11 mouse cellular contexts compared by ENCODE assay signal in genomic region chr7:78883726-78884060, GRCm38 (mm10). TPM values are rescaled to one million over a fixed set of nuclear protein-coding genes. Genes with fewer than 3 reads are reported as not detected.
A peak's percentile ranks its signal among the peaks of the same experiment; 100 is the strongest.
DNase-seq lines count a peak whose midpoint lies in the region; ATAC-seq and TF ChIP-seq lines count a peak whose summit lies in the region.
"Had no signal": no experiment of that assay in that cellular context is flagged by ENCODE, and none has a peak within 500 bp of the region (broad histone marks: within the 10 kb centered on the region; RNA-seq: fewer than 3 reads in every experiment).

No protein-coding gene starts in this region.

- 8% methylated on average over 8 of the region's 8 CpGs for WGBS in embryonic facial prominence, embryonic 13.5 days
- 6% methylated on average over 8 of the region's 8 CpGs for WGBS in hindbrain, embryonic 12.5 days
- 3% methylated on average over 7 of the region's 8 CpGs for WGBS in midbrain, embryonic 12.5 days

- DNase-seq in brain, embryonic 14.5 days (ENCODE audit: low read depth), result peak; percentile 45
- DNase-seq in cerebellum, adult 9-11 months, result no peak
- no peak for DNase-seq in heart, adult 8-10 months (ENCODE audit: low spot score)
- no peak for DNase-seq in kidney, adult 18-20 months
- no peak for DNase-seq in kidney, adult 9 months
- DNase-seq: heart, postnatal 14 days; lung, postnatal 36 days had no signal

- H3K4me3 ChIP-seq in embryonic facial prominence, embryonic 13.5 days, result peak overlapping the region; percentile 39; the same call in 1 of the 2 replicates
- peak overlapping the region; percentile 58 for H3K4me3 ChIP-seq in hindbrain, embryonic 12.5 days
- peak overlapping the region; percentile 60 for H3K4me3 ChIP-seq in midbrain, embryonic 12.5 days

- TF ChIP-seq CTCF in brain, embryonic 14.5 days (IDR thresholded peaks at IDR 0.05; ENCODE audit: borderline replicate concordance, extremely low read depth, insufficient read depth, insufficient read length), result no peak

- ATAC-seq in embryonic facial prominence, embryonic 13.5 days (ENCODE audit: insufficient number of reproducible peaks, insufficient read depth, low FRiP score, low TSS enrichment, low read depth), result no peak
- ATAC-seq in hindbrain, embryonic 12.5 days (ENCODE audit: low FRiP score), result no peak
- ATAC-seq in midbrain, embryonic 12.5 days (ENCODE audit: low FRiP score, low read depth), result no peak

- no peak overlapping the region for H3K27ac ChIP-seq in embryonic facial prominence, embryonic 13.5 days
- peak overlapping the region; percentile 81 for H3K27ac ChIP-seq in hindbrain, embryonic 12.5 days
- H3K27ac ChIP-seq in midbrain, embryonic 12.5 days (replicated peaks), result peak overlapping the region; percentile 81
- H3K27ac ChIP-seq: kidney, embryonic 15.5 days had no signal

- peaks cover 20% of the 10 kb centered on the region for H3K4me1 ChIP-seq in embryonic facial prominence, embryonic 13.5 days
- H3K4me1 ChIP-seq in hindbrain, embryonic 12.5 days, result peaks cover 64% of the 10 kb centered on the region
- H3K4me1 ChIP-seq in midbrain, embryonic 12.5 days, result peaks cover 67% of the 10 kb centered on the region

- H3K4me2 ChIP-seq in embryonic facial prominence, embryonic 13.5 days, result peak overlapping the region; percentile 62
- H3K4me2 ChIP-seq in hindbrain, embryonic 12.5 days (replicated peaks), result peak overlapping the region; percentile 66
- peak overlapping the region; percentile 82 for H3K4me2 ChIP-seq in midbrain, embryonic 12.5 days (replicated peaks)

- peaks cover 88% of the 10 kb centered on the region for H3K27me3 ChIP-seq in embryonic facial prominence, embryonic 13.5 days
- peaks cover 22% of the 10 kb centered on the region for H3K27me3 ChIP-seq in hindbrain, embryonic 12.5 days
- H3K27me3 ChIP-seq in midbrain, embryonic 12.5 days, result peaks cover 16% of the 10 kb centered on the region

- H3K36me3 ChIP-seq in embryonic facial prominence, embryonic 13.5 days, result no peaks in the 10 kb centered on the region
- no peaks in the 10 kb centered on the region for H3K36me3 ChIP-seq in hindbrain, embryonic 12.5 days
- H3K36me3 ChIP-seq in midbrain, embryonic 12.5 days, result no peaks in the 10 kb centered on the region
- H3K36me3 ChIP-seq: kidney, embryonic 15.5 days had no signal

- no peak overlapping the region for H3K9ac ChIP-seq in embryonic facial prominence, embryonic 13.5 days
- H3K9ac ChIP-seq in hindbrain, embryonic 12.5 days, result peak overlapping the region; percentile 73
- peak overlapping the region; percentile 75 for H3K9ac ChIP-seq in midbrain, embryonic 12.5 days (replicated peaks)
- H3K9ac ChIP-seq: kidney, embryonic 15.5 days had no signal

- TF ChIP-seq POLR2A in brain, embryonic 14.5 days (IDR thresholded peaks at IDR 0.05; ENCODE audit: borderline replicate concordance, extremely low read depth, insufficient read depth, insufficient read length, poor library complexity, severe bottlenecking), result no peak

- no peaks in the 10 kb centered on the region for H3K9me3 ChIP-seq in embryonic facial prominence, embryonic 13.5 days
- H3K9me3 ChIP-seq in hindbrain, embryonic 12.5 days (replicated peaks), result no peaks in the 10 kb centered on the region
- H3K9me3 ChIP-seq in midbrain, embryonic 12.5 days, result no peaks in the 10 kb centered on the region
- H3K9me3 ChIP-seq: kidney, embryonic 15.5 days had no signal

RNA-seq across cellular contexts. Expression of gene Aen, which starts 12.0 kb away (rescaled TPM):
- polyA plus RNA-seq in brain, embryonic 14.5 days (2012; rRNA removed), result 34.3 and 34.7 TPM in 2 replicates
- polyA plus RNA-seq in embryonic facial prominence, embryonic 13.5 days (2015; fragmentation: Nextera tagmentation; extraction: Ambion mirVana), result 33.8 and 41.8 TPM in 2 replicates
- 44.3 and 44.6 TPM in 2 replicates for polyA plus RNA-seq in hindbrain, embryonic 12.5 days (2016; fragmentation: Nextera tagmentation; extraction: Ambion mirVana)
- polyA plus RNA-seq in midbrain, embryonic 12.5 days (2016; fragmentation: Nextera tagmentation; extraction: Ambion mirVana), result 50.1 and 51.3 TPM in 2 replicates
- 10 to 100 TPM; 32.7 to 39.3 (median 35.5) TPM for total RNA-seq in heart, adult 8-10 months (2022)

RNA-seq across cellular contexts. Expression of gene Isg20, which starts 29.5 kb away (rescaled TPM):
- 1.4 and 1.8 TPM in 2 replicates for polyA plus RNA-seq in brain, embryonic 14.5 days (2012; rRNA removed)
- polyA plus RNA-seq in embryonic facial prominence, embryonic 13.5 days (2015; fragmentation: Nextera tagmentation; extraction: Ambion mirVana), result 0.49 and 1.4 TPM in 2 replicates
- polyA plus RNA-seq in hindbrain, embryonic 12.5 days (2016; fragmentation: Nextera tagmentation; extraction: Ambion mirVana), result 0.40 and 0.86 TPM in 2 replicates
- 0.36 and 0.45 TPM in 2 replicates for polyA plus RNA-seq in midbrain, embryonic 12.5 days (2016; fragmentation: Nextera tagmentation; extraction: Ambion mirVana)
- 1 to 10 TPM; 1.8 to 7.5 (median 5.4) TPM for total RNA-seq in heart, adult 8-10 months (2022)

RNA-seq across cellular contexts. Expression of gene Det1, which starts 36.6 kb away (rescaled TPM):
- 16.1 and 22.9 TPM in 2 replicates for polyA plus RNA-seq in brain, embryonic 14.5 days (2012; rRNA removed)
- polyA plus RNA-seq in embryonic facial prominence, embryonic 13.5 days (2015; fragmentation: Nextera tagmentation; extraction: Ambion mirVana), result 21.5 and 22.4 TPM in 2 replicates
- polyA plus RNA-seq in hindbrain, embryonic 12.5 days (2016; fragmentation: Nextera tagmentation; extraction: Ambion mirVana), result 19.8 and 21.6 TPM in 2 replicates
- polyA plus RNA-seq in midbrain, embryonic 12.5 days (2016; fragmentation: Nextera tagmentation; extraction: Ambion mirVana), result 21.2 and 21.3 TPM in 2 replicates
- total RNA-seq in heart, adult 8-10 months (2022), result 10 to 100 TPM; 13.5 to 16.7 (median 15.1) TPM
